Mouse (Mus musculus): ENCODE results near the gene Mecom. TPM values are rescaled to one million over a fixed set of nuclear protein-coding genes. Genes with fewer than 3 reads are reported as not detected.

The Mecom gene
- polyA plus RNA-seq, 1 experiment: 0.19 TPM

DNA sequence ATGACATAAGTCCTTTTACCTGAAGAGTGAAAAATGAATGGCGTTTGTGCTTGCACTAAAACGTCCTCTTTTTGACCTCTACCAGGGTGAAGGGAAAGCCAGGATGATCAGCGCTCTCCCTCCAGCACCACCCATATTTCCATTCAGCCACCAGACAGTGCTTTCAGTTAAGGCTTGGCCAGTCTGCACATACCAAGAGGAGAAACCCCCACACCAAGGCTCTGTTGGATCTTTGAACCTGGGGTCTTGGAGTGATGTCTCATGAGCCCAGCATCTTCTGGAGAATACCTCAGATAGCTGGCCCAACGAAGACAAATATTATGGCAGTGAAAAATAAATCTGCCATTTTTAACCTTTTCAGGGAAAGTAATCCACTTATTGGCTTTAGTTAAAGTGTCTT lies 488.2 kb downstream of the Mecom start:
- H3K36me3 ChIP-seq (ENCODE audit: control insufficient read depth, insufficient read depth, low read length): no peaks in the 10 kb centered on the region
- no peak overlapping the region for H3K27ac ChIP-seq (ENCODE audit: control insufficient read depth, insufficient read depth, low read depth, low read length)
- H3K4me1 ChIP-seq (ENCODE audit: control insufficient read depth, insufficient read depth, low read length): no peaks in the 10 kb centered on the region
- no peak overlapping the region for H3K4me3 ChIP-seq (ENCODE audit: control insufficient read depth, low read depth, low read length)
- no peak for TF ChIP-seq CTCF (IDR thresholded peaks at IDR 0.05; ENCODE audit: control insufficient read depth, insufficient read depth, insufficient replicate concordance, low read depth, low read length)
- no peak for TF ChIP-seq POLR2A (IDR thresholded peaks at IDR 0.05; ENCODE audit: control insufficient read depth, low read depth, low read length)
- H3K27me3 ChIP-seq (ENCODE audit: control insufficient read depth, insufficient read depth, low read length): no peaks in the 10 kb centered on the region

DNA sequence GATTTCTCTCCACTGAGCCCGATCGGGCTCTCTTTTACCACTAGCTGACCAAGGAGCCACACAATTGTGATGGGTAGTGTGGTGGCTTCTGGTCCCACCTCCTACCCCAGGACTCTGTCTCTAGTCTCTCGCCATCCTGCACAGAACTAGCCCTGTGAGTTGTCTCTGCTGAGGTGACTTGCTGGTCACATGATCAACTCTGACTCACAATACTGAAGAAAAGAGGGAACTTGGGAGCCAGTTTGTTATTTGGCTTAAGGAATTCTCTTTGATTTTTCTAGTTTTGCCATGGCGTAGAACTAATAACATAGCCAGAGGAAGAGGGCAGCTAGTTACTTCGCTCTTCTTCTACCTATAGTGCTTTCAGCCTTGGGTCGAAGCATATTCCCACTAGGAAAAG lies 496.5 kb downstream of the Mecom start:
- H3K27me3 ChIP-seq (ENCODE audit: control insufficient read depth, insufficient read depth, low read length): no peaks in the 10 kb centered on the region
- no peaks in the 10 kb centered on the region for H3K36me3 ChIP-seq (ENCODE audit: control insufficient read depth, insufficient read depth, low read length)
- TF ChIP-seq POLR2A (IDR thresholded peaks at IDR 0.05; ENCODE audit: control insufficient read depth, low read depth, low read length) (no peak), CTCF (IDR thresholded peaks at IDR 0.05; ENCODE audit: control insufficient read depth, insufficient read depth, insufficient replicate concordance, low read depth, low read length) (no peak)
- no peak overlapping the region for H3K27ac ChIP-seq (ENCODE audit: control insufficient read depth, insufficient read depth, low read depth, low read length)
- H3K4me3 ChIP-seq (ENCODE audit: control insufficient read depth, low read depth, low read length): no peak overlapping the region
- no peaks in the 10 kb centered on the region for H3K4me1 ChIP-seq (ENCODE audit: control insufficient read depth, insufficient read depth, low read length)

DNA sequence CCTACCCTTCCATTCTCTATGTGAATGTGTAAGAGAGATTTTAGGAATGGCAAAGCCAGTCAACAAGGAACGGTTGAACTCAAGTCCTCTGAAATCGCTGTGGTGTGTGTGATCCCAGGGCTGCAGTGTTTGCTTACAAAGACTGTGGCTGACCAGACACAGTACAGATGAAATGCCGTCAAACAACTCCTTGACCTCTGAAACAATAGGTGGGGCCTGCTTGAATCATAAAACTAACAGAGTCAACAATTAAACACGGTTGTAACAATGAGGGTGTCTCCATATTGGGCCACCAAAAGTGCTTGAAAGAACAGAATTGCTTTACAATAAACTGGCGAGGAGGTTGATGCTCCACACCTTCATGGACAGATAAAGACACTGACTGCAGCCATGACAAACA lies 497.0 kb downstream of the Mecom start:
- Histone ChIP-seq H3K4me3 (ENCODE audit: control insufficient read depth, low read depth, low read length) (no peak overlapping the region), H3K27me3 (ENCODE audit: control insufficient read depth, insufficient read depth, low read length) (no peaks in the 10 kb centered on the region), H3K4me1 (ENCODE audit: control insufficient read depth, insufficient read depth, low read length) (no peaks in the 10 kb centered on the region), H3K36me3 (ENCODE audit: control insufficient read depth, insufficient read depth, low read length) (no peaks in the 10 kb centered on the region), H3K27ac (ENCODE audit: control insufficient read depth, insufficient read depth, low read depth, low read length) (no peak overlapping the region)
- TF ChIP-seq CTCF (IDR thresholded peaks at IDR 0.05; ENCODE audit: control insufficient read depth, insufficient read depth, insufficient replicate concordance, low read depth, low read length): no peak
- no peak for TF ChIP-seq POLR2A (IDR thresholded peaks at IDR 0.05; ENCODE audit: control insufficient read depth, low read depth, low read length)

DNA sequence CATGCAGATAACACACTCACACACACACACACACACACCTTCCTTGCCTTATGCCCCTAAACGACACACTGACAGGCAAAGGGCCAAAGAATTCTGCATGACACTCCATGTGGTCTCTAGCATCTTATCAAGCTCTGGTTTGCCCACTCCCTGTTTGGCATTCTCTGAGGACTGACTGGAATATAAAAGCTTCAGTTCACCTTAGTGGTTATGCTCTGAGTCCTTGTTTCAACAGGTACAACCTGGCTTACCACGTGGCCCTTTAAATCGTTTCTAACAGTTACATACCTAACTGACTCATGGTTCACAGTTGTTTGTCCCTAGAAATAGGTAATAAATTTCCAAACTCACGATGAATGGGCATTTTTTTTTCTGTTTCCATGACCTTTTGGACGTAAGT lies 499.0 kb downstream of the Mecom start:
- no peak overlapping the region for H3K27ac ChIP-seq (ENCODE audit: control insufficient read depth, insufficient read depth, low read depth, low read length)
- TF ChIP-seq CTCF (IDR thresholded peaks at IDR 0.05; ENCODE audit: control insufficient read depth, insufficient read depth, insufficient replicate concordance, low read depth, low read length) (no peak), POLR2A (IDR thresholded peaks at IDR 0.05; ENCODE audit: control insufficient read depth, low read depth, low read length) (no peak)

DNA sequence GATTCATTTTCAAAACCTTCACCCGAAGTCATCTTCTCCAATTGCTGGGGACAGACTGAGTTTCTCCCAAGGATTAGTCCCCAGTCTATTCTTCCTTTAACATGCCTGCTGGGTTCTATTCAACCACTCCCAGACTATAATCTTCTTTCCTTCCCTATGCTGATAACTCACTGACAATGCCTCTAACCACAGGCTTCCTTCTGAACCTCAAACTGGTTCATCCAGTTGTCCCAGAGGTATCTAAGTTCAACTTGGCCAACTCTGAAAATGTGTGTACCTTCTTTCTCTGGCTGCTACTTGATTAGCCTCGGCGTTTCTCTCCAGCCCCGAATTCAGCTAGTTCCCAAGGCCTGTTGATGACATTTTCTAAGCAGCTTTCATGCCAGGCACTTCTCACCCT lies 499.7 kb downstream of the Mecom start:
- H3K4me3 ChIP-seq (ENCODE audit: control insufficient read depth, low read depth, low read length): no peak overlapping the region
- no peaks in the 10 kb centered on the region for H3K36me3 ChIP-seq (ENCODE audit: control insufficient read depth, insufficient read depth, low read length)
- TF ChIP-seq POLR2A (IDR thresholded peaks at IDR 0.05; ENCODE audit: control insufficient read depth, low read depth, low read length): no peak
- no peak for TF ChIP-seq CTCF (IDR thresholded peaks at IDR 0.05; ENCODE audit: control insufficient read depth, insufficient read depth, insufficient replicate concordance, low read depth, low read length)
- no peaks in the 10 kb centered on the region for H3K27me3 ChIP-seq (ENCODE audit: control insufficient read depth, insufficient read depth, low read length)
- H3K27ac ChIP-seq (ENCODE audit: control insufficient read depth, insufficient read depth, low read depth, low read length): no peak overlapping the region
- H3K4me1 ChIP-seq (ENCODE audit: control insufficient read depth, insufficient read depth, low read length): no peaks in the 10 kb centered on the region

More for the DNA sequence above, 499.0 kb downstream of the Mecom start:
- H3K4me3 ChIP-seq (ENCODE audit: control insufficient read depth, low read depth, low read length): no peak overlapping the region
- no peaks in the 10 kb centered on the region for H3K4me1 ChIP-seq (ENCODE audit: control insufficient read depth, insufficient read depth, low read length)
- H3K27me3 ChIP-seq (ENCODE audit: control insufficient read depth, insufficient read depth, low read length): no peaks in the 10 kb centered on the region
- no peaks in the 10 kb centered on the region for H3K36me3 ChIP-seq (ENCODE audit: control insufficient read depth, insufficient read depth, low read length)

DNA sequence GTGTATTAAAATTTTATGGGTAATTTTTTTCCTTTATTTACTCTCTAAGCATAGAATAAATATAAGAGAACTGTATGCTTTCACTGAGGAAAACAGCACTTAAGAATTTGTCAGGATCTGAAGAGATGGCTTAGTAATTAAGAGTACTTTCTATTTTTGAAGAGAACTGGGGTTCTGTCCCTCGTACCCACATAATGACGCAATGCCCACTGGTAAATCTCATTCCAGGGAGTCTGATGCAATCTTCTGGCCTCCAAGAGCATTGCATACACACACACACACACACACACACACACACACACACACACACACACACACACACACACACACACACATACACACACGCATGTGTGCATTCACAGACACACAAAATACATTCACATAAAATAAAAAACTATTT lies 504.3 kb downstream of the Mecom start:
- H3K36me3 ChIP-seq (ENCODE audit: control insufficient read depth, insufficient read depth, low read length): no peaks in the 10 kb centered on the region
- TF ChIP-seq CTCF (IDR thresholded peaks at IDR 0.05; ENCODE audit: control insufficient read depth, insufficient read depth, insufficient replicate concordance, low read depth, low read length): no peak
- TF ChIP-seq POLR2A (IDR thresholded peaks at IDR 0.05; ENCODE audit: control insufficient read depth, low read depth, low read length): no peak
- H3K4me3 ChIP-seq (ENCODE audit: control insufficient read depth, low read depth, low read length): no peak overlapping the region
- no peaks in the 10 kb centered on the region for H3K27me3 ChIP-seq (ENCODE audit: control insufficient read depth, insufficient read depth, low read length)
- H3K27ac ChIP-seq (ENCODE audit: control insufficient read depth, insufficient read depth, low read depth, low read length): no peak overlapping the region
- H3K4me1 ChIP-seq (ENCODE audit: control insufficient read depth, insufficient read depth, low read length): no peaks in the 10 kb centered on the region

DNA sequence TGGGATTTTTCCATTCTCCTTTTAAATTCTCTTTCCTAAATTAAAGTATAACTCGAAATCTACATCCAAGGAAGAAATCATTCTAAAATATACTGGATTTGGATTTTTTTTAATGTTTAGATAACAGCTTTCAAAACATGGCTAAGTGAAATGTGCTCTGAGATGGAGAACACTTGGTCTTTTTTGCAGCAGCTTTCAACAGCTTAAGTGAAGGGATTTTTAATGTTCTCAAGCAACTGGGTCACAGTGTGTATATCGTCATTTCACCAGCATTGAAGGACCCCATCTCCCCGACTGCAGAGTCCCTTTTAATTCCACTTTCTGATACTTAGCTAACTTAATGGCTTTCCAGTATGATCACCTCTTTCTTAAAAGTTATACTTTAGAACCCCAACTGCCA lies 509.3 kb downstream of the Mecom start:
- no peak for TF ChIP-seq POLR2A (IDR thresholded peaks at IDR 0.05; ENCODE audit: control insufficient read depth, low read depth, low read length)
- no peak for TF ChIP-seq CTCF (IDR thresholded peaks at IDR 0.05; ENCODE audit: control insufficient read depth, insufficient read depth, insufficient replicate concordance, low read depth, low read length)
- Histone ChIP-seq H3K27ac (ENCODE audit: control insufficient read depth, insufficient read depth, low read depth, low read length) (no peak overlapping the region), H3K27me3 (ENCODE audit: control insufficient read depth, insufficient read depth, low read length) (no peaks in the 10 kb centered on the region), H3K4me1 (ENCODE audit: control insufficient read depth, insufficient read depth, low read length) (no peaks in the 10 kb centered on the region), H3K36me3 (ENCODE audit: control insufficient read depth, insufficient read depth, low read length) (no peaks in the 10 kb centered on the region), H3K4me3 (ENCODE audit: control insufficient read depth, low read depth, low read length) (no peak overlapping the region)

DNA sequence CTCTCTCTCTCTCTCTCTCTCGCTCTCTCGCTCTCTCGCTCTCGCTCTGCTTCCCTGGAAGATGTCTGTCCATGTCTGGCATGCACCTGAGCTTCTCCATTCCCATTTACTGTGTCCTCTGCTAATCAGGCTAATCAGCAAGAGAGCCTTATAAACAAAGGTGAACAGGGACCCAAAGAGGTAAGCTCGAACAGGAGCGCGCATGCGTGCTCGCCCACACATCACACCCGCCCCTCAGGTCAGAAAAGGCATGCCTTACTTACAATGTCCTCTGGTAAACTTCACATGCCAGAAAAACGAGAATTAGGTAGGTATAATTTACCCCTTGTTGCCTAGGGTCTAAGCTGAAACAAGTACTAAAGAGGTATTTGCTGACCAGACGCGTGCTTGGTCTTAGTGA lies 527.8 kb downstream of the Mecom start:
- Histone ChIP-seq H3K36me3 (ENCODE audit: control insufficient read depth, insufficient read depth, low read length) (no peaks in the 10 kb centered on the region), H3K27me3 (ENCODE audit: control insufficient read depth, insufficient read depth, low read length) (no peaks in the 10 kb centered on the region), H3K27ac (ENCODE audit: control insufficient read depth, insufficient read depth, low read depth, low read length) (no peak overlapping the region), H3K4me1 (ENCODE audit: control insufficient read depth, insufficient read depth, low read length) (no peaks in the 10 kb centered on the region), H3K4me3 (ENCODE audit: control insufficient read depth, low read depth, low read length) (no peak overlapping the region)
- TF ChIP-seq CTCF (IDR thresholded peaks at IDR 0.05; ENCODE audit: control insufficient read depth, insufficient read depth, insufficient replicate concordance, low read depth, low read length): no peak
